Mouse (Mus musculus): ENCODE results near the gene M1ap.

DNA sequence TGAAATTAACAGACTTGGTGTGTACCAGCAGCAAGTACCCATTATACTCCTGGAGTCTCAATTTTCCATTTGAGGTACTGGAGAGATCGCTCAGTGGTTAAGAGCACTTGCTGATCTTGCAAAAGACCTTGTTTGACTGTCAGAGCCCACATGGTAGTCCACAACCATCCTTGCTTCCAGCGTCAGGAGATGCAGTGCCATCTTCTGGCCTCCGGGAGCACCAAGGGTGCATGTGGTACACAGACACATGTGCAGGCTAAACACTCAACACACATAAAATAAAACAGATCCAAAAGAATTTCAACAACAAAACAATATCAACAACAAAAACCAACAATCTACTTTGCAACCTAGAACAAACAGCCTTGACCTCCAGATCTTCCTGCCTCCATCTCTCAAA lies 21.7 kb upstream of the M1ap start:
- TF ChIP-seq CTCF (IDR thresholded peaks at IDR 0.05 in 2 of 3, conservative IDR thresholded peaks at IDR 0.05 in 1 of 3; ENCODE audit: control insufficient read depth in 1 of 3, insufficient read depth in 1 of 3, low read depth in 2 of 3, low read length in 3 of 3, poor library complexity in 1 of 3, severe bottlenecking in 1 of 3) = peak; percentile 15 to 42 (median 24); a peak in 4 of 6 replicates
- TF ChIP-seq POLR2A (IDR thresholded peaks at IDR 0.05; ENCODE audit: control insufficient read depth in 1 of 2, insufficient read depth in 1 of 2, low read depth in 1 of 2, low read length in 2 of 2, poor library complexity in 1 of 2) = no peak
- TF ChIP-seq MYC (IDR thresholded peaks at IDR 0.05; ENCODE audit: low read depth, low read length) = 0 out of 2 replicates have a peak, but pooled peaks have one; percentile 15
- no peak for TF ChIP-seq MAX (IDR thresholded peaks at IDR 0.05; ENCODE audit: low read length)
- TF ChIP-seq POLR2AphosphoS5 (IDR thresholded peaks at IDR 0.05; ENCODE audit: borderline replicate concordance, low read depth, low read length) = no peak
- TF ChIP-seq KAT2A (conservative IDR thresholded peaks at IDR 0.05; ENCODE audit: low read depth, low read length) = no peak
- no peak for TF ChIP-seq CHD2 (IDR thresholded peaks at IDR 0.05; ENCODE audit: low read length)
- no peak for TF ChIP-seq NRF1 (IDR thresholded peaks at IDR 0.05; ENCODE audit: insufficient read depth, low read depth, low read length, poor library complexity, severe bottlenecking)
- TF ChIP-seq ETS1 (IDR thresholded peaks at IDR 0.05; ENCODE audit: low read depth, low read length) = no peak

All from MEL (cell line).